Mouse (Mus musculus) limb, embryonic 10.5 days (tissue): Measurements from ENCODE around the gene Glra1. TPM values are rescaled to one million over a fixed set of nuclear protein-coding genes. Genes with fewer than 3 reads are reported as not detected.

Source experiments
- microRNA-seq: library from miRNA; unstranded; fragments of <30 nt; microRNA quantifications from one replicate; pipeline ENCODE4, GENCODE M21; 2017
- polyA plus RNA-seq: library from polyadenylated mRNA; unstranded; fragments of >200 nt; fragmentation: Nextera tagmentation; extraction: Ambion mirVana; gene quantifications from 2 replicates; pipeline ENCODE4 v1.2.1, GENCODE M21; 2016

Glra1 gene
- polyA plus RNA-seq, 1 experiment from 2014 or later: not detected

Small RNA genes within 50 kb of the gene (microRNA-seq; reads per million reads assigned to microRNA genes)
- not detected for gene Mir7652

Other genes with a start within 250 kb of the Glra1 start
- 183 and 211 TPM in 2 replicates for gene Sparc, start 185.0 kb downstream of the Glra1 start, polyA plus RNA-seq
- gene Atox1, start 147.0 kb downstream of the Glra1 start, polyA plus RNA-seq: 224 and 237 TPM in 2 replicates
- 267 and 279 TPM in 2 replicates for gene G3bp1, start 138.5 kb downstream of the Glra1 start, polyA plus RNA-seq